Mouse (Mus musculus) neural tube, embryonic 15.5 days (tissue): ENCODE results near the gene Btbd11. TPM values are rescaled to one million over a fixed set of nuclear protein-coding genes. Genes with fewer than 3 reads are reported as not detected.

Experiments used
- ATAC-seq: fragments of 200-750 bp; cut with Nextera tagmentation; 2 replicates; pipeline ENCODE4 v1.8.0; 2017; ENCODE audit warnings: mild to moderate bottlenecking, moderate TSS enrichment, moderate library complexity; ENCODE audit not compliant: low FRiP score
- H3K27ac ChIP-seq: fragments of 300-500 bp; sonication (generic); replicated peaks from 2 replicates; pipeline ENCODE4 v1.5.1; 2015; ENCODE audit warnings: mild to moderate bottlenecking, inconsistent platforms
- H3K27me3 ChIP-seq: fragments of 300-500 bp; sonication (generic); replicated peaks from 2 replicates; pipeline ENCODE4 v1.6.1; 2015; ENCODE audit warnings: inconsistent platforms
- H3K36me3 ChIP-seq: fragments of 300-500 bp; sonication (generic); 2 replicates; pipeline ENCODE4 v1.6.1; 2015; ENCODE audit warnings: inconsistent platforms
- H3K4me1 ChIP-seq: fragments of 300-500 bp; sonication (generic); 2 replicates; pipeline ENCODE4 v1.6.1; 2015; ENCODE audit warnings: inconsistent platforms
- H3K4me2 ChIP-seq: fragments of 300-500 bp; sonication (generic); 2 replicates; pipeline ENCODE4 v1.6.1; 2015; ENCODE audit warnings: inconsistent platforms, mild to moderate bottlenecking, moderate library complexity
- H3K4me3 ChIP-seq: fragments of 300-500 bp; sonication (generic); replicated peaks from 2 replicates; pipeline ENCODE4 v1.5.1; 2015; ENCODE audit warnings: mild to moderate bottlenecking, inconsistent platforms
- H3K9ac ChIP-seq: fragments of 300-500 bp; sonication (generic); replicated peaks from 2 replicates; pipeline ENCODE4 v1.6.1; 2015; ENCODE audit warnings: mild to moderate bottlenecking, inconsistent platforms
- H3K9me3 ChIP-seq: fragments of 300-500 bp; sonication (generic); replicated peaks from 2 replicates; pipeline ENCODE4 v1.6.1; 2016; ENCODE audit warnings: inconsistent platforms
- WGBS: fragments of 180-500 bp; shearing (Covaris S2); methylation state at CpG from one replicate; pipeline ENCODE4 v1.1.7; 2015; ENCODE audit warnings: mixed read lengths; 5-methylcytosine and 5-hydroxymethylcytosine counted together
- polyA plus RNA-seq: library from polyadenylated mRNA; unstranded; fragments of >200 nt; fragmentation: Nextera tagmentation; extraction: Ambion mirVana; gene quantifications from 2 replicates; pipeline ENCODE4 v1.2.1, GENCODE M21; 2015

Btbd11 gene
- polyA plus RNA-seq, 1 experiment from 2014 or later, result 24.9 TPM

DNA sequence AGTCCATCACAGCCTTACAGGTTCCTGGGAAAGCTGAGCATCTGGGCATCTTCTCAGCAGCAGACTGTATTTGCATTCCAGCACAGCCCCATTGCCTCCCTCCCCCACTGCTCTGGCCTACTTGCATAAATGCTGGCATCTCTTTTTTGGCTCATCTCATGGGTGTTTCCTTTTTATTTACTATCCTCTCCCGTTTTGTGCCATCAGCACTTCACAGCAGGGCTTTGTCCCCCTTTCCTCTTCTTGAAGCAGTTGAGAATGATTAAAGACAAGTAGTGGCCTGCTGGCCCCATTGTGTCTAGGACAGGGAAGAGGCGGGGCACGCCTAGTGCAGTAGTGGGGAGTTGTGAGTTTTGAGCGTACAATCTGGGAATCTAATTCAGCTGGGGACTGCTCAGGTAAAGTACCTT lies 95.5 kb downstream of the Btbd11 start:
- H3K27ac ChIP-seq, result 0 out of 2 replicates have a peak overlapping the region, but pooled peaks have one; percentile 34
- no peaks in the 10 kb centered on the region for H3K27me3 ChIP-seq
- H3K4me2 ChIP-seq, result no peak overlapping the region
- H3K9ac ChIP-seq, result no peak overlapping the region
- H3K4me3 ChIP-seq, result no peak overlapping the region
- H3K36me3 ChIP-seq, result no peaks in the 10 kb centered on the region
- WGBS, result 15% methylated on average over 4 of the region's 4 CpGs
- H3K9me3 ChIP-seq, result no peaks in the 10 kb centered on the region
- ATAC-seq, result peak; percentile 72
- peaks cover 36% of the 10 kb centered on the region for H3K4me1 ChIP-seq

DNA sequence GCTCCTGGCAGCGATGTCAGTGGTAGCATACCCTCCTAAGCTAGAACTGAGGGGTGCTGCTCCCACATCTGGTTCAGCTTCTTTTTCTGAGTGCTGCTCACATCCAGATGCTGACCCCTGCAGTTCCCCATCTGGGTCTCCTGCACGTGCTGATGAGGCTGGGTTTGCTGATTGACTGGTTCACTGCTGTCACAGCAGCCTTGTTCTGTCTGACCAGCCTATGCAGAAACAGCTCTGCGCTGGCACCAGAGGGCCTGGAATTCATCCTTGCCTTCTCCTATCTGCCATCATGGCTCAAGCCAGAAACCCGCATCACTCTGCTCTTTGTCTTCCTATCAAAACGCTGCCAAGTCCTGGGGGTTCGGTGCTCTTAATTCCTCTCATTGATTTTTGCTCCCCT lies 95.9 kb downstream of the Btbd11 start:
- no peak overlapping the region for H3K4me2 ChIP-seq
- H3K9me3 ChIP-seq, result no peaks in the 10 kb centered on the region
- no peaks in the 10 kb centered on the region for H3K36me3 ChIP-seq
- ATAC-seq, result peak; percentile 72
- H3K27me3 ChIP-seq, result no peaks in the 10 kb centered on the region
- peaks cover 36% of the 10 kb centered on the region for H3K4me1 ChIP-seq
- no peak overlapping the region for H3K9ac ChIP-seq
- no peak overlapping the region for H3K4me3 ChIP-seq
- WGBS, result 25% methylated on average over 6 of the region's 6 CpGs
- H3K27ac ChIP-seq, result 0 out of 2 replicates have a peak overlapping the region, but pooled peaks have one; percentile 34

DNA sequence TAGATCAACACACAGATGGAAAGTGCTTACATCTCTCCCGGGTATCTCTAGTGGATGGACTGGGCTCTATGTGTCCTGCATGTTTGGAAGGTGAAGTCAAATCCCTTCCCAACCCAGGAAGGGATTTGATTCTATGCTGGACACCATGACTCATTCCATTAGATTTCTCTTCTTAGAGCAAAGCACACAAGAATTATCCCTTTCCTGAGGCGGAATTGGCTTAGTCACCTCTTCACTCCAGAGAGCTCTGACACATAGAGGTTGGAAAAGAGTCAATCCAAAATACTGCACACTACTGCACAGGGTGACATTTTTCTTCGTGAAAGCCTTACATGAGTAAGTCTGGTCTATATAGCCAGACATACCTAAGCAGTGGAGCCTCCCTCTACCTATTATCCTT lies 99.8 kb downstream of the Btbd11 start:
- H3K4me1 ChIP-seq, result peaks cover 18% of the 10 kb centered on the region
- H3K27me3 ChIP-seq, result no peaks in the 10 kb centered on the region
- no peak overlapping the region for H3K9ac ChIP-seq
- no peak overlapping the region for H3K4me3 ChIP-seq
- H3K4me2 ChIP-seq, result no peak overlapping the region
- WGBS, result 95% methylated on average over 3 of the region's 3 CpGs
- H3K36me3 ChIP-seq, result no peaks in the 10 kb centered on the region
- ATAC-seq, result no peak
- no peaks in the 10 kb centered on the region for H3K9me3 ChIP-seq
- H3K27ac ChIP-seq, result no peak overlapping the region

DNA sequence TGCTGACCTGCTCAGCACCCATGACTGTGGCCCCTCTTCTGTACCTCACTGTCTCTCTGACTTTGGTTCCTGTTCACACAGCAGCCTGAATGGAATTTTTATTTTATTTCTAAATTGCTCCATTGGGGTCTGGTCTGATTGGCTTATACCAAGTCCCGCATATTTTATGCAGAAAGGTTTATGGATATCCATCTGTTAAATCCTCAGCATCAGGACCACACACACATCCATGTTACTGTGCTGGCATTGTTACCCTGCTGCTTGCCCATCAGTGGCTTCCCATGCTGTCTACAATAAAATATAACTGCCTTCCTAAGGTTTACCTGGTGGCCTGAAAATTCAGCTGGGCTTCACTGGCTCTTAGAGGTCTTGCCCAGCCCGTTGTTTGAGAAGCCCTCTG lies 106.0 kb downstream of the Btbd11 start:
- H3K4me1 ChIP-seq, result peaks cover 21% of the 10 kb centered on the region
- no peak overlapping the region for H3K9ac ChIP-seq
- no peaks in the 10 kb centered on the region for H3K36me3 ChIP-seq
- WGBS, result 63% methylated on average over 2 of the region's 2 CpGs
- H3K27ac ChIP-seq, result peak overlapping the region; percentile 42; the same call in 1 of the 2 replicates
- no peaks in the 10 kb centered on the region for H3K27me3 ChIP-seq
- H3K9me3 ChIP-seq, result no peaks in the 10 kb centered on the region
- ATAC-seq, result peak; percentile 23; the same call in 1 of the 2 replicates
- H3K4me2 ChIP-seq, result no peak overlapping the region
- no peak overlapping the region for H3K4me3 ChIP-seq

DNA sequence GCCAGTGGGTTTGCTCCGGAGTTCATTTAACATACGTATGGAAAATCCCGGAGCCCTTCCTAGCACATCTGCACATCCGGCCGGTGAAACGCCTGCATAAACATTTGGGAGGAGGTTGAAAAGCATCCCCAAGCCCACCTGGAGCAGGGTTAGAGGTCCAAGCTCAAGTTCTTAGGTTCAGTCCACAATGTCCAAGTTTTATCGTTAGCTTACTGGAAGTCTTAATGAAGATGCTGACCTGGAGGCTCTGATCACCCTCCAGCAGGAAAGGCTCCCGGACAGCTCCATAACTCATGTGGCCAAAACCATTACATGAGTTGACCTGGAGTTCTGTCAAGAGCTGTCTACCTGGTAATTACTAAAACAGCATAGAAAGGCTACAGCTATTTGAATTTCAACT lies 109.7 kb downstream of the Btbd11 start:
- 88% methylated on average over 8 of the region's 8 CpGs for WGBS

DNA sequence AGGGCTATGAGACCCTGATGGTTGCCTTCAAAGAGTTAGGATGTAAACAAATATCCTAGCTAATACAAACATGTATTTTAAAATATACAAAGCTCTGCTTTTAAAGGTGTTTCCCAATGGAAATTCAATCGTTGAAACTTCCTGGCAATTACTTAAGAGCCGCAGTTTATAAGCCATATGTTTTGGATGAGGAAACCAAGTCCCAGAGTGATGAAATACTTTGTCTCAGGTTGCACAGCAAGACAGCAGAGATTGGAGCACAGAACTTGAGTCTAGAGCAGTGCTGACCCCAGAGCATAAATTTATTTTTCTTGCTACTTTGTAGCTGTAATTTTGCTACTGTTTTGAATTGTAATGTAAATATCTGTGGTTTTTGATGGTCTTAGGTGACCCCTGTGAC lies 110.4 kb downstream of the Btbd11 start:
- Histone ChIP-seq H3K9ac (no peak overlapping the region), H3K27me3 (no peaks in the 10 kb centered on the region), H3K4me1 (peaks cover 31% of the 10 kb centered on the region), H3K4me2 (no peak overlapping the region), H3K9me3 (no peaks in the 10 kb centered on the region), H3K27ac (no peak overlapping the region), H3K4me3 (no peak overlapping the region), H3K36me3 (no peaks in the 10 kb centered on the region)
- ATAC-seq, result no peak
- WGBS, result 74% methylated on average over 2 of the region's 2 CpGs

More for the DNA sequence above, 109.7 kb downstream of the Btbd11 start:
- no peak overlapping the region for H3K27ac ChIP-seq
- no peaks in the 10 kb centered on the region for H3K36me3 ChIP-seq
- no peaks in the 10 kb centered on the region for H3K27me3 ChIP-seq
- peaks cover 34% of the 10 kb centered on the region for H3K4me1 ChIP-seq
- H3K4me3 ChIP-seq, result no peak overlapping the region
- H3K9ac ChIP-seq, result no peak overlapping the region
- no peak for ATAC-seq
- H3K9me3 ChIP-seq, result no peaks in the 10 kb centered on the region
- no peak overlapping the region for H3K4me2 ChIP-seq

DNA sequence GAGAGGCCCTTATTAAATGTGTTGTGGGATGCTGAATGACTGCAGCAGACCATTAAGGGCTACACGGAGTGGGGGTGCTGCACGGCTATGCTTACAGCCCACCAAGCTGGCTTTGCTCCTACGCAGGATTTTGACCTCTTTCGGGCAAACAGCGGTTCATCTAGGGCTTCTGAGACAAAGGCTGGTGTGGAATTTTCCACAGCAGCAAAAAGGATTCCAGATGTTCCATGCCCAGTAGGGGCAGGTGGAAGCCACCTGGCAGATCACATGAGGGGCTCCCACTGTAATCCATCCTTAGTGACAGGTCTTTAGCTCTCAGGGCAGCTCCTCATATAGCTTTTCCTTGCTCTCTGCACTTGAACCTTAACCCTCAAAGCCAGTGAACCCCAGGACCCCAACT lies 111.3 kb downstream of the Btbd11 start:
- no peaks in the 10 kb centered on the region for H3K27me3 ChIP-seq
- no peak overlapping the region for H3K4me3 ChIP-seq
- no peak overlapping the region for H3K9ac ChIP-seq
- no peaks in the 10 kb centered on the region for H3K36me3 ChIP-seq
- H3K4me1 ChIP-seq, result peaks cover 25% of the 10 kb centered on the region
- no peak for ATAC-seq
- WGBS, result 88% methylated on average over 5 of the region's 5 CpGs
- no peak overlapping the region for H3K27ac ChIP-seq
- no peaks in the 10 kb centered on the region for H3K9me3 ChIP-seq
- no peak overlapping the region for H3K4me2 ChIP-seq

DNA sequence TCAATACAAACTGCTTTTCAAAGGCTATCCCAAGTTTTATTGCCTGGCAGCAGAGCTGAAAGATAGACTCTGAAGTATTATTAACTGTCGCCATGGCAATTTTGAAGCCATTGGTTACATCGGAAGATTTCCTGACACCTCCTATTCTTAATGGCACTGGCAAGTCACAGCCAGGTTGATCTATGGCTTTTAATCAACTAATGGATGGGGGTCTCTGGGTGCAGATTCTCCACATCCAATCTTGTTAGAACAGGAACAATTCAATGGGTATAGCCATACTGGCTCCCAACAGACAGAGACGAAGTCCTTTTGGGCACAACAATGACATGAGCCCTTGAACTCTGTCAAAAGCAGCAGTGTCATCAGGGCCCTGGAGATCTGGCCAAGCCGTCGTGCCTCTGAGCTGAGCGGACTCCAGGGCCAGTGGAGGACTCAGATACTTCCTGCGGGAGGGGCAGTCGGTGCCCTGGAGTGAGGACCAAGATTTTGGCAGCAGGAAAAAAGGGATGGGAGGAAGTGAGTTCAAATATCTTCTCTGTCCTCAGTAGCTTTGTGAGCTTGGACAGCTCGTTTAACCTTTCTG lies 114.0 kb downstream of the Btbd11 start:
- 36% methylated on average over 9 of the region's 9 CpGs for WGBS
- ATAC-seq, result no peak
- H3K4me1 ChIP-seq, result peaks cover 20% of the 10 kb centered on the region

DNA sequence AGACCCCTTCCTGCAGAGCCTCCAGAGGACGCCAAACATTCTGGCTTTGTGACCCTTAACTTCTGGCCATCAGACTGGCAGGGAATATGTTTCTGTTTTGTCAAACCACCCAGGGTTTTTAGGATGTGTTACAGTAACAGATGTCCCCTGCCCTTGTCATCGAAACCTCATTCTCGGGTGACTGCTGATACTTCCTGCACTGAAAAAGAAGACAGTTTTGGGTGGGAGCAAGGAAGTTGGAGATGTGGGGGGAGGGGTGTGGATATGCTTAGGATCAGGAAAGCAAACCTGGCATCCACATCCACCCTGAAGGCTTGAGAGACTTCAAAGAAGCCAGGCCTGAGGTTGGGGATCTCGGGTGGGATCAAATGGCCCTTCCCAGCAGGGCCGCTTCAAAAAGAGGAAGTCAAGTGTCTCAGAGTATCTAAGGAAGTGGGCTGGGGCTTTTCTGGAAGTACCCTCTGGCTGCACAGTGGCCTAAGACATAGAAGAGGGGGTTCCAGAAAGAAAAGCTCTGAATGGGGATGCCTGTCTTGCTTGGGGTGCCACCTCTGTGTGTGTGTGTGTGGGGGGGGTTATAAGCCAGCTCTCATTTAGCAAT lies 115.5 kb downstream of the Btbd11 start:
- 74% methylated on average over 5 of the region's 5 CpGs for WGBS
- no peak overlapping the region for H3K9ac ChIP-seq
- no peaks in the 10 kb centered on the region for H3K36me3 ChIP-seq
- no peak for ATAC-seq
- H3K27ac ChIP-seq, result no peak overlapping the region
- H3K27me3 ChIP-seq, result no peaks in the 10 kb centered on the region
- peaks cover 20% of the 10 kb centered on the region for H3K4me1 ChIP-seq
- no peak overlapping the region for H3K4me2 ChIP-seq
- no peaks in the 10 kb centered on the region for H3K9me3 ChIP-seq
- no peak overlapping the region for H3K4me3 ChIP-seq

More for the DNA sequence above, 114.0 kb downstream of the Btbd11 start:
- Histone ChIP-seq H3K9ac (no peak overlapping the region), H3K9me3 (no peaks in the 10 kb centered on the region), H3K36me3 (no peaks in the 10 kb centered on the region), H3K4me2 (no peak overlapping the region), H3K27me3 (no peaks in the 10 kb centered on the region), H3K27ac (no peak overlapping the region), H3K4me3 (no peak overlapping the region)

DNA sequence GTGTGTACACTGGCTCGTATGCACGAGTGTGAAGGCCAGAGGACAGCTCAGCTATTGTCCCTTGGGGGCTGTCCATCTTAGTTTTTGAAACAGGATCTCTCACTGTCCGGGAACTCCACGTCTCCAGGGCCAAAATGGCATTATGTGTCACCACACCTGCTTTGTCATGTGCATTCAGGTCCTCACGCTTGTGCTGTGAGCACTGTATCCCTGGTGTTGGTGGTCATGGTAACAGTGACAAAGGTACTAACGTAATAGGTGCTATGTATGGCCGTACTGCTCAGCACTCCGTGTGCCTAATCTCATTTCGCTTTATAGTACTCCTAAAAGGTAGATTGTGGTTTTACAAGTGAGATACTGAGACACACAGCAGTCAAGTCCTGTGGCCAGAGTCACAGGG lies 116.0 kb downstream of the Btbd11 start:
- ATAC-seq, result no peak
- Histone ChIP-seq H3K36me3 (no peaks in the 10 kb centered on the region), H3K4me1 (peaks cover 20% of the 10 kb centered on the region), H3K27me3 (no peaks in the 10 kb centered on the region), H3K9me3 (no peaks in the 10 kb centered on the region), H3K27ac (no peak overlapping the region), H3K9ac (no peak overlapping the region), H3K4me3 (no peak overlapping the region), H3K4me2 (no peak overlapping the region)
- WGBS, result 64% methylated on average over 9 of the region's 9 CpGs

DNA sequence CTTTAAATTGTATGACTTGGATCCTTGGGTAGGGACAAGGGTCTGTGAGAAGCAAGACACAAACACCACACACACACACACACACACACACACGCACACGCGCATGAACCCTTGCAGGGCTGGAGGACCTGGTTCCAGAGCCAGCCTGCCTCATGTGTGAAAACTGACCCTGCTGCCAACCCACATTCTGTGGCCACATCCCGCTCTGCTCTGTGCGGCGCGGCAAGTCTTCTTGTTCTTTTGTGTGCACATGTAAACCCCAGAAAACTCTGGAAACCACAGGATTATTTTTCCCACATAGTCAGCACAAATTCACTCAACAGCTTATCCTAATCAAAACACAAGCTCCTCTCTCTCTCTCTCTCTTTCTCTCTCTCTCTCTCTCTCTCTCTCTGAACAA lies 116.8 kb downstream of the Btbd11 start:
- WGBS, result 95% methylated on average over 7 of the region's 7 CpGs

DNA sequence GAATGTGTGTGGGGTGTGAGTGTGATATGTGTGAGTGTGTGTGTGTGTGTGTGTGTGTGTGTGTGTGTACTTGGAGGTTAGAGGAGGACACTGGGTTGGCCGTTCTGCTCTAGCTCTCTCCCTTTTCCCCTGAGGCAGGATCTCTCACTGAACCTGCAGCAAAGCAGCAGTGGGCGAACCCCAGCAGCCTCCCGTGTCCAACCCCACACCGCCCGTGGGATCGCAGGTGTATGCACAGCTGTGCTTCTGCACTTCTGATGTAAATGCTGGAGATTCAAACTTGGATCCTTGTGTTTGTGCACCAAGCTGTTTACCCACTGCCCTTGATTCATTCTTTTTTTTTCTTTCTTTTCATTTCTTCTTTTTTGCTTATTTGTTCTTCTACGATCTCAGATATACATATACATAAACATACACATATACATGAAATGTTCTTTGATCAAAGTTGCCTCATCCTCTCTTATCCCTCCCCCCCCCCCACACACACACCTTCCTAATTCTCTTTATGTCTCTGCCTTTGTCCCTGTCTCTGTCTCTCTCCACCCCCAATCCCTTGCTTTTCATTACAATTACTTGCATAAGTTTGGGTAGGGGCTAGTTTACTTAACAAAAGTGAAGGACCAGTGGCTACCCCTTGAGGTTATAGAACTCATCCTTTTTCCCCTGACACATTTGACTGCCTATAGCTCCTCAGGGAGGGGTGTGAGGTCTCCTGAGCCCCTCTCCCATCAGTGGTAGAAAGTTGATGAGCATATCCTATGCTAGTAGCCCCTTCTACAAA lies 120.8 kb downstream of the Btbd11 start:
- no peak overlapping the region for H3K4me3 ChIP-seq
- no peak overlapping the region for H3K27ac ChIP-seq
- H3K4me1 ChIP-seq, result peaks cover 16% of the 10 kb centered on the region
- H3K36me3 ChIP-seq, result no peaks in the 10 kb centered on the region
- no peak for ATAC-seq
- H3K27me3 ChIP-seq, result no peaks in the 10 kb centered on the region
- WGBS, result 59% methylated on average over 7 of the region's 7 CpGs
- H3K9ac ChIP-seq, result no peak overlapping the region
- H3K4me2 ChIP-seq, result no peak overlapping the region
- H3K9me3 ChIP-seq, result no peaks in the 10 kb centered on the region

More for the DNA sequence above, 116.8 kb downstream of the Btbd11 start:
- no peak overlapping the region for H3K4me2 ChIP-seq
- no peak overlapping the region for H3K27ac ChIP-seq
- H3K4me3 ChIP-seq, result no peak overlapping the region
- H3K9ac ChIP-seq, result no peak overlapping the region
- peaks cover 28% of the 10 kb centered on the region for H3K4me1 ChIP-seq
- H3K27me3 ChIP-seq, result no peaks in the 10 kb centered on the region
- no peak for ATAC-seq
- H3K36me3 ChIP-seq, result no peaks in the 10 kb centered on the region
- H3K9me3 ChIP-seq, result no peaks in the 10 kb centered on the region
